Mouse (Mus musculus): ENCODE results near the gene Noct. TPM values are rescaled to one million over a fixed set of nuclear protein-coding genes. Genes with fewer than 3 reads are reported as not detected.

Gene Noct
- polyA plus RNA-seq, 2 experiments from 2014 or later, result 3.3 to 4.4 TPM

GRCm38 (mm10) chr3:51277201-51278150 is 53.2 kb downstream of the Noct start:
- peak; percentile 58 for ATAC-seq

GRCm38 (mm10) chr3:51278433-51278832 is 54.2 kb downstream of the Noct start:
- no peak for ATAC-seq

GRCm38 (mm10) chr3:51281727-51282126 is 57.5 kb downstream of the Noct start:
- no peak for ATAC-seq

GRCm38 (mm10) chr3:51284375-51284774 is 60.1 kb downstream of the Noct start:
- no peak for ATAC-seq

- peak; percentile 95 for ATAC-seq
Measured at GRCm38 (mm10) chr3:51288880-51289821, 64.9 kb downstream of the Noct start.

GRCm38 (mm10) chr3:51294251-51294650 is 70.0 kb downstream of the Noct start:
- ATAC-seq, result no peak

GRCm38 (mm10) chr3:51295225-51295624 is 71.0 kb downstream of the Noct start:
- no peak for ATAC-seq

GRCm38 (mm10) chr3:51296790-51297189 is 72.5 kb downstream of the Noct start:
- no peak for ATAC-seq

Other genes starting within 250 kb of the Noct start
- gene Elf2, start 116.2 kb downstream of the Noct start, polyA plus RNA-seq (2017; shearing (Covaris generic)), result 10 to 100 TPM; 55.9 to 66.9 TPM
- 1 to 10 TPM; 1.7 to 2.4 TPM for gene Mgarp, start 172.3 kb downstream of the Noct start, polyA plus RNA-seq (2017; shearing (Covaris generic))
- gene Ndufc1, start 184.5 kb downstream of the Noct start, polyA plus RNA-seq (2017; shearing (Covaris generic)), result 100 to 1,000 TPM; 177 to 260 TPM
- gene Naa15, start 190.7 kb downstream of the Noct start, polyA plus RNA-seq (2017; shearing (Covaris generic)), result 10 to 100 TPM; 18.4 to 30.4 TPM